8 mouse cellular contexts compared by ENCODE assay signal in genomic region chr17:13659103-13659502, GRCm38 (mm10).
DNase-seq lines count a peak whose midpoint lies in the region; ATAC-seq and TF ChIP-seq lines count a peak whose summit lies in the region.

No protein-coding gene starts in this region.

- peak; percentile 45 for DNase-seq in liver, postnatal 0 days
- DNase-seq in liver = no peak
- DNase-seq in heart, adult 9 months (ENCODE audit: low spot score in 2 of 2) = peak; percentile 62 to 68
- DNase-seq in thymus, postnatal 10 days (ENCODE audit: low spot score in 2 of 2) = peak; percentile 37 to 55
- no peak for DNase-seq in yolk sac, embryonic 10.5 days (ENCODE audit: low spot score)
- DNase-seq in Muller cell, postnatal 12 days (ENCODE audit: inconsistent ontology term) = no peak

- ATAC-seq in liver, postnatal 0 days = peak; percentile 26; the same call in 1 of the 2 replicates
- ATAC-seq in kidney, embryonic 15.5 days (replicated peaks; ENCODE audit: low FRiP score) = 0 out of 2 replicates have a peak, but pooled peaks have one; percentile 3
- ATAC-seq in midbrain, embryonic 13.5 days = no peak

- H3K27ac ChIP-seq in liver, postnatal 0 days (ENCODE audit: low read depth) = no peak overlapping the region
- H3K27ac ChIP-seq in kidney, embryonic 15.5 days = peak overlapping the region; percentile 70
- H3K27ac ChIP-seq in midbrain, embryonic 13.5 days = peak overlapping the region; percentile 91

- no peak overlapping the region for H3K4me3 ChIP-seq in liver, postnatal 0 days (ENCODE audit: low read depth, low read length)
- no peak overlapping the region for H3K4me3 ChIP-seq in kidney, embryonic 15.5 days (replicated peaks)
- no peak overlapping the region for H3K4me3 ChIP-seq in midbrain, embryonic 13.5 days (replicated peaks)

- TF ChIP-seq EP300 in liver, postnatal 0 days (IDR thresholded peaks at IDR 0.05; ENCODE audit: low read depth) = no peak

- no peak for TF ChIP-seq CTCF in liver, postnatal 0 days (IDR thresholded peaks at IDR 0.05; ENCODE audit: low read depth)

- H3K9me3 ChIP-seq in liver, postnatal 0 days (ENCODE audit: low read length) = no peaks in the 10 kb centered on the region
- H3K9me3 ChIP-seq in kidney, embryonic 15.5 days (replicated peaks) = no peaks in the 10 kb centered on the region
- no peaks in the 10 kb centered on the region for H3K9me3 ChIP-seq in midbrain, embryonic 13.5 days

- H3K4me1 ChIP-seq in liver, postnatal 0 days (ENCODE audit: insufficient read depth) = peaks cover 9% of the 10 kb centered on the region; the same call in 1 of the 2 replicates
- peaks cover 31% of the 10 kb centered on the region for H3K4me1 ChIP-seq in kidney, embryonic 15.5 days
- H3K4me1 ChIP-seq in midbrain, embryonic 13.5 days (replicated peaks) = peaks cover 46% of the 10 kb centered on the region

- no peaks in the 10 kb centered on the region for H3K27me3 ChIP-seq in liver, postnatal 0 days (ENCODE audit: insufficient read depth, low read length)
- H3K27me3 ChIP-seq in kidney, embryonic 15.5 days = no peaks in the 10 kb centered on the region
- no peaks in the 10 kb centered on the region for H3K27me3 ChIP-seq in midbrain, embryonic 13.5 days

- H3K36me3 ChIP-seq in liver, postnatal 0 days (replicated peaks; ENCODE audit: insufficient read depth, low read length) = no peaks in the 10 kb centered on the region
- H3K36me3 ChIP-seq in kidney, embryonic 15.5 days = no peaks in the 10 kb centered on the region
- H3K36me3 ChIP-seq in midbrain, embryonic 13.5 days = no peaks in the 10 kb centered on the region

- H3K4me2 ChIP-seq in liver, postnatal 0 days (ENCODE audit: low read depth, low read length) = peak overlapping the region; percentile 27
- peak overlapping the region; percentile 29 for H3K4me2 ChIP-seq in kidney, embryonic 15.5 days
- no peak overlapping the region for H3K4me2 ChIP-seq in midbrain, embryonic 13.5 days (replicated peaks)

- no peak overlapping the region for H3K9ac ChIP-seq in liver, postnatal 0 days (replicated peaks)
- H3K9ac ChIP-seq in kidney, embryonic 15.5 days = no peak overlapping the region
- H3K9ac ChIP-seq in midbrain, embryonic 13.5 days (replicated peaks) = no peak overlapping the region

- 19% methylated on average over 8 of the region's 8 CpGs for WGBS in liver, postnatal 0 days (ENCODE audit: insufficient replicate concordance)
- WGBS in kidney, embryonic 15.5 days = 30% methylated on average over 8 of the region's 8 CpGs
- WGBS in midbrain, embryonic 13.5 days = 8% methylated on average over 8 of the region's 8 CpGs

Comparison
In these comparisons a context has a peak if more than half of its experiments do, and no peak if none do; other contexts are left out.
1. DNase-seq: peak in liver, postnatal 0 days (single experiment), heart, adult 9 months (2 of 2) and thymus, postnatal 10 days (2 of 2); none in liver (single experiment), yolk sac, embryonic 10.5 days (single experiment) and Muller cell, postnatal 12 days (single experiment).